Mouse (Mus musculus): ENCODE measurements around the gene Cfap61.

Cfap61 gene

DNA sequence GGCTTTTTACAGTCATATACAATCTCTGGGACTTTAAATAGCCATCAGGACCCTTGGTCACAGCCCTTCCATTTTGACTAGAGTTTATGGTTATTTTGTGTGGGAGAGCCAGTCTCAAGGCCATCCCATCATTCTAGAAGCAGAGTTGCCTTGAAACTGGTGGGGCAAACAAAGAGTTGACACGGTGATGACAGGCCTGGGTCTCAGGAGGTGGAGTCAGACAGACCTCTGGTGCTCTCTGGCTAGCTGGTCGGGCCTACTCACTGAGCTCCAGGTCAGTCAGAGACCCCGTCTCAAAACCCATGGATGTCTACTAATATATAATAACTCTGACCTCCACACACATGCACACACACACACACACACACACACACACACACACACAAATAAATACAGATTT lies 206.1 kb downstream of the Cfap61 start:
- DNase-seq (ENCODE audit: low read depth, low spot score), result no peak

GRCm38 (mm10) chr2:146147306-146147705 lies 212.7 kb downstream of the Cfap61 start:
- no peak for DNase-seq (ENCODE audit: low read depth, low spot score)

- DNase-seq (ENCODE audit: low read depth, low spot score), result no peak
These were observed 213.2 kb downstream of the Cfap61 start for GRCm38 (mm10) chr2:146147801-146148200.

GRCm38 (mm10) chr2:146149206-146149974 lies 214.8 kb downstream of the Cfap61 start:
- DNase-seq (ENCODE audit: low read depth, low spot score), result no peak

DNA sequence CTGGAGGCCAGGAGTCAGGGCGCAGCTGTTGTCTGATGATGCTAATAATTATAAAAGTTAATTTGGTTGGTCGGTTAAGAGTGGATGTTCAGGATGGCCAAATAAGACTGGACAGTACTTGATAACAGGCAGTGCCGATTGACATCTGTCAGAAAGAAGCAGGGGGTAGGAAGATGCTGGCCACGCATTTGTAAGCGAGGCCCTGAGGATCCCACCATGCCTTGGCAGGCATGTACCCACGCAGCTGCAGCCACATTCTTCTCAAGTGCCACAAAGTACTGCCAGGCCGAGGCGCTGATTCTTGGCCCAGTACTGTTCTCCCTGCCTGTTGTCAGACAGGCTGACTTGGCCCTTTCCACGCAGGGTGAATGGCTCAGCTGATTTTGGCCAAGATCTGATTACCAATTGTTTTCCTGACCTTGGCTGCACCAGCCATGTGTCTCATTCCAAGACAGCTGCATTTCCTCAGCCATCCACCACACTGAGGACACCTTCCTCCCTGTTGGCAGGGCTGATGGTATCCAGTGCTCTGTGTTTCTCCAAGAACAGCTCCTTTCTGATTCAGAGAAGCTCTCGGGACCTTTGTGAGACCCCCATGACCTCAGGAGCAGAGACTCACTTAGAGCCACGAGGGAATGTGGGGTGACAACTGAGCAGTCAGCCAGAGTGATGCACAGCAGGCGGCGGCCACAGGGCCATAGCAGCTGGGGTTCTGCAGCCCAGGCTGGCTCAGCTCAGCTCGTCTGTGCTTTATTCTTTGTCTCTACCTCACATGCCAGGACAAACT lies 233.6 kb downstream of the Cfap61 start:
- peak; percentile 14 for DNase-seq (ENCODE audit: low read depth, low spot score)

DNA sequence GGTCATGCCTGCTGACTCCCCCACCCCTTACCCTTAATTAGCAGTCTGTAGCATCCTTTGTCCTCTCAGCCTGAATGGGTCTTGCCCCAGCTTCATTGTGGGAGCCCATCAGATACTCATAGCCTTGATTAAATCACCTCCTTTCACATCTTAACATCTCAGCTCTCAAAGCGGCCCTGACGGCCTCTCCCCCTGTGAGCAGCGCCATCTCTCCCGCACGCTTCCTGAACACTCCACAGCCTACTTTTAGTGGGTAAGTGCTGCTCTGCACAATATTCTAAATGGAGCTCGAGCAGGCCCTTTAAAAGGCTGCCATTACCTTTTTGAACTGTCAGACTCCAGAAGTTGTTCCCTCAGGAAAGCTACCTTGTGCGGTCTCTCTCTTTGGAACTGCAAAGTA lies 234.9 kb downstream of the Cfap61 start:
- no peak for DNase-seq (ENCODE audit: low read depth, low spot score)

- DNase-seq (ENCODE audit: low read depth, low spot score), result no peak
These were observed 237.5 kb downstream of the Cfap61 start for GRCm38 (mm10) chr2:146172106-146172505.

DNA sequence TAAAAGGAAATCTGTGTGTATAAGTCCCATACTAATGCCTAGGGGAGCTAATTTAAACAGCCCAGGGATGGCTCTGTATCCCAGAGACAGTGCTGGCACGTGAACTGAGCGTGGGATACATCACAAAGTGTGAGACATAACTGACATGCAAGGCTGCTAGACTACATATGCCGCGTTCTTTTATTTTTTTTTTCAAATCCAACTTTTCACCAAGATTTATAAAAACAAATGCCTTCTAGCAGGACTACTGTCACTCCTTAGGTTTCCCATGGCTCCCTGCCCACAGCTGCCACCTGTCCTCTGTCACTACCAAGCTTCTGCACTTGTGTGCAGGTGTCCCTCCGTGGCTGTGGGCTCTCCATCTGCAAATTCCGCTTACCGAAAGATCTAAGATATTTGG lies 239.6 kb downstream of the Cfap61 start:
- DNase-seq (ENCODE audit: low read depth, low spot score), result no peak

DNA sequence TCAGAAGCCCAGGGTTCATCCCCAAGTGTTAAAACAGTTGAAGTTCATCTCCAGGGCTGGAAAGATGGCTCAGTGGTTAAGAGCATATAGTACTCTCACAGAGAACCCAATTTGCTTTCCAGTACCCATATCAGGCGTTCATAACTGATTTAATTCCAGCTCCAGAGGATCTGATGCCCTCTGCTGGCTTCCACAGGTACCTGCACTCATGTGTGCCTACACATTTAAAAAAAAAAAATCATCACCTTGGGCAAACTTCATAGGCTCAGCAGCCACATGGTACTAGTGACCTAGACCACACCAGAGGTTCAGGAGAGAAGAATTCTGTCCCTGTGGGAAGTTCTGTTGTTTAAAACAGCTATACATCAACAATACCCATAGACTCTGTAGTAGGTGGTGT lies 244.1 kb downstream of the Cfap61 start:
- no peak for DNase-seq (ENCODE audit: low read depth, low spot score)

DNA sequence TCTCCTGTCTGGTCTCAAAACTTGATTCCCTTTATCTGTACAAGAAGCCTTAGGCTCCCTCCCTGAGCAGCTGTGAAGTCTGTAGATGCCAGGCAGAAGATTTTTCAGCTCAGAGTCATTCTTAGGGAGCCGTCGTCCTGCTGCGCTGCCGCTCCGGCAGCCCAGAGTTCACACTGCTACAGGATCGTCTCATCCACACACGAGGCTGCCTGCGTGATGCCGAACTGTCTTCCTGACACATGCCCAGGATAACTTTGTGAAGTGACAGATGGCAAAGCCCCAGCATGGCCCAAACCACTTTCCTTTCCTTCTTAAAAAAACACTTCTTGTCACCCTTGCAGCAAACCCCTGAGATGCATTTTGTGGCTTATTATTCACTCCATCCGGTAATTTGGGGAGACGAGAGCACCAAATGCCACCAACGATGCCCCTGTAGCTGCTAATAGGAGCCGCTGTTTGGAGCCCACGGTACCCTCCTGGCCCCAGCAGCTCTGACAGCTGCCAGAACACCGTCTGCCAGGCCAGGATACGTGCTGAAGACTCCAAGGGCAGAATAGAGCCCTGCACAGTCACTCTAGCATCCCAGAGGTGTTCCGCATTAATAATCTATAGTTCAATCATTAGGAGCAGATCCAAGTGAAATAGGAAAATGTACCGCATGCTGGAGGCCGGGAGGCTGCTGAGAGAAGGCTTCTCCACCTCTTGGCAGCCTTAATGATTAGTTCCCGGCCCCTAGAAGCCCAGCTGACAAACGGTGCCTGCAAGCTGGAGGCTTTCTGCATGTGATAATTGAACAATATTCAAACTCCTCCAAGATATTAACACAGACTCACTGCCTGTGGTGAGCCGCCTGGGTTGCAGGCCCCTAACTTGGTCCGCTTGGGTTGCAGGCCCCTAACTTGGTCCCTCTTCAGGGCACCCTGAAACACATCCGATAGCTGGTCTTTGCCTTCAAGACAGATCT lies 249.5 kb downstream of the Cfap61 start:
- DNase-seq (ENCODE audit: low read depth, low spot score), result no peak

- no peak for DNase-seq (ENCODE audit: low read depth, low spot score)
These were observed 261.5 kb downstream of the Cfap61 start for GRCm38 (mm10) chr2:146196126-146196525.

- DNase-seq (ENCODE audit: low read depth, low spot score), result no peak
These were observed 263.4 kb downstream of the Cfap61 start for GRCm38 (mm10) chr2:146197947-146198346.

DNA sequence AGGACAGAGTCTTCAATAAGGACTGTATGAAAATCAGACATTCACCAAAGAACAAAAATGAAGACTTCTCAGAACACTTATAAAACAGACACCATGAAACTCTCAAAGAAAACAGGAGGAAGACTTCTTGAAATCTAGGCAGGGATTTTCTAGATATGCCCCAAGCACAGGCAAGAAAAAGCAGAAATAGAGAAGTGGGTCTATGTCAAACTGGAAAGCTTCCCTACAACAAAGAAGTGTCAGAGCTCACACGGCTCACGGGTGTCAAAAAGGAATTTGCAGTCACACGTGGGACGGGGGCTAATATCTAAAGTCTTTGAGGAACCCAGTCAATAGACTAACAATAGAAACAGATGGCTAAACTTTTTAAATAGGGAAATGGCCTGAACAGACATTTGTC lies 276.4 kb downstream of the Cfap61 start:
- DNase-seq (ENCODE audit: low read depth, low spot score), result no peak

GRCm38 (mm10) chr2:146214715-146215114 lies 280.1 kb downstream of the Cfap61 start:
- DNase-seq (ENCODE audit: low read depth, low spot score), result no peak

DNA sequence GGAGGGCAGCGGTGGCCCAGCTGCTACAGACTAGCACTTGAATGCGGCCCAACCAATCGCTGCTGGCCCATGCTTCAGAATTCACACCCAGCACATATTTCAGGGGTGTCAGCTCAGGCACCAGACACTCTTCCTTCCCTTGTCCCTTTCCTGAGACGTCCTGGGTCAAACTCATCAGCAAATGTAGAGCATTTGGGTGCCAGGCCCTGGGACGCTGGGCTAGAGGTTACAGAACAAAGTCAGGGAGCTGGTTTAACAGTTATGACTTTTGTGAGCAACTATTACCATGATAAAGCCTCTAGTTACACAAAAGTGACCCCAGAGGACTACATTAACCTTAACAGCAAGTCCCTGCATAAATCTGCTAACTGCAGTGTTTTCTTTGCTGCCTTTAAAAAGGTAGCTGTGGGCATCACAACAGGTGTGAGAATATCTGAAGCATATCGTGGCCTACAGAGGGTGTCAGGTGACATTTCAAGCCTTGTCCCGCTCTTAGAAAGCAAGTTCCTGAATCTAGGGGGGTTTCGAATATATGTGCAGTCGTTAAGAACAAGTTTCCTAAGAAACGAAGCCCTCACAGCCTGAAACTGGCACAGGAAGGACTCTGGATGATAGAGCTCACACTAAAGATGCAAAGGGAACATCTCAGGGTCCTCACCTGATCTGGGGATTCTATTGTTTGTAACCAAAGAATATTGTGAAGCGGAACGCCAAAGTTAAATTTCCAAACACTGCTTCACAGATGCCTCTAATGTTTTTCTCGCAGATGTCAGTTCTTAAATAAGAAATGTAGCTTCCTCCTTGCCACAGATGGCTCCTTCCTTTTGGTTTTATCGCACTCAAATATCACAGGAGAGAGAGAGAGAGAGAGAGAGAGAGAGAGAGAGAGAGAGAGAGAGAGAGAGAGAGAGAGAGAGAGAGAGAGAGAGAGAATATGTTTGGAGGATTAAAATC lies 281.8 kb downstream of the Cfap61 start:
- no peak for DNase-seq (ENCODE audit: low read depth, low spot score)

DNA sequence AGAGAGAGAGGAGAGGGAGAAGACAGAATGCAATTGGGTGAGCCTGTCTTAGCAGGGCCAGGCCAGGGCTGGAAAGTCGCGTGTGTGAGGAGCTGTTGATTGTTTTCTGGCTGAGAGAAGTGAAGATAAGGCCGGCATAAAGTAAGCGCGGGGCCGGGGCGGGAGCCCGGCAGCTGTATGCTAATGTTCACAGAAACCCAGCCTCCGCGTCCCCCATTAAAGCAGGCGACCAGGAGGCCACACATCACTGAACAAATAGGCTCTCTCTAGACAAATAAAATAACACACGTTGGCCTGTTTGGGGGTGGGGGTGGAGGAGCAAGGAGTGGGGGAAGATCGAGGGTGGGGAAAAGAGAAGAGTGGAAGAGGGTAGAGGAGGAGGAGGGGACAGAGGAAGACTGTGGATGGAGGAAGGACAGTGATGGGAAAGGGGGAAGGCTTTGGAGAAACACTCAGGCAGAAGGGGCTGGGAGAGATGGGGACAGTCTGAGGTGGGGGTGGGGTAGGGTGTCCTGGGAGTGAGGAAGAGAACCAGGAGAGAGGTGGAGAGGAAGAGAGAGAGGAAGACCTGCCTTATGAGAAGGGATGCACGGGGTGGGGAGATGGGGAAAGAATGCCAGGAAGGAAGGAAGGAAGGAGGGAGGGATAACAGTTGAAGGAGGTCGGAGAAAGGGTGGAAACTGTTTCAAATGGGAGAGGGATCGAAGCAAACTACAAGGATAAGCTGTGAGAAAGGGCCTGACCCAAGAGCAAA lies 282.8 kb downstream of the Cfap61 start:
- DNase-seq (ENCODE audit: low read depth, low spot score), result peak; percentile 68

DNA sequence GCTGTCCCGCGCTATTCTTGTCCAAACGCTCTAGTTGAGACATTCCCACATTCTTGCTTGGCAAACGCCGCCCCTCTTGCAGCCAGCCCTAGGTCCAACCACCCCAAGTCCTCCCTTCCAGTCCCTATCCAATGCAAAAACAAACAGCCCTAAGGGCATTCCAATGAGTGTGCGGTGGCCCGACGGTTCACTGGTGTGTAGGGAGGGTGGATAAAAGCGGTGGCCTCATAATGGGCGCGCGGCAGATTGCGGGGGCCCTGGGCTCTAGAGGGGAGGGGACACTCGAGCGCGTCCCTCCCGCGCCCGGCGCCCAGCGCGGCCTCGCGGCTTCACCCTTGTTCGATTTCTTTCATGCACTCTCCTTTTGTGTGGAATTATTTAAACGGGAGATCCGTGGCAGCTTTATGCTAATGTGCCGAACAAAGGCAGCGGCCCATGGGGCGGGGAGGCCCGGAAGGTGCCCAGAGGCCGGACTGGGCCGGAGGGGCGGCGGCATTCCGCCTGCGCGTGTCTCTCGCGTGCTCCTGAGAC lies 283.6 kb downstream of the Cfap61 start:
- peak; percentile 77 for DNase-seq (ENCODE audit: low read depth, low spot score)

DNA sequence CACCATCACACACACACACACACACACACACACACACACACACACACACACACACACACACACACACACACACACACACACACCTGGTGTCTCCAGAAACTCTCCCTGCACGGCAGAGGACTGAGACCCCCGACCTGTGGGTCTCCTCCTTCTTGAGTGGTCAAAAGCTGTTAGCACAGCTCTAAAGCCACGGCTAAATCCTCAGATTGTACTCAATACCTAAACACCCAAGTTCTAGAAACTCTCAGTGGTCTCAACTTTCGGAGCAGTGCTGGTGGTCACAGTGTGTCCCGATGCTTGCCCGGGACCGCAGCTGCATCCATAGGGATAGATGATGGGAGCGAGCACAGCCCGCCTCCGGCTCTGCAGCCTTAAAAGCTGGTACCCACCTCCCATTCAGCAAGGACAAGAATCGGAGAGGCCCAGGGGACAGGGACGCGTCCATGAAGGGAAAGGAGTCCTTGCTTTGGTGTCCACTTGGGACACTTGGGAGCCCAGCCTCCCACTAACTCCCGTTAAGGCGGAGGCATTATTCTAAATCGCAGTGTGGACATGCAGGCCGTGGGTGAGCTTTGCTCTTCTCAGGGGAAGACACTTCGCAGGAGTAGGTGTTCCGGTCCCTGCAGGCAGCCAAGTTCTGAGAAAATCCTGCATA lies 284.4 kb downstream of the Cfap61 start:
- DNase-seq (ENCODE audit: low read depth, low spot score), result no peak

DNA sequence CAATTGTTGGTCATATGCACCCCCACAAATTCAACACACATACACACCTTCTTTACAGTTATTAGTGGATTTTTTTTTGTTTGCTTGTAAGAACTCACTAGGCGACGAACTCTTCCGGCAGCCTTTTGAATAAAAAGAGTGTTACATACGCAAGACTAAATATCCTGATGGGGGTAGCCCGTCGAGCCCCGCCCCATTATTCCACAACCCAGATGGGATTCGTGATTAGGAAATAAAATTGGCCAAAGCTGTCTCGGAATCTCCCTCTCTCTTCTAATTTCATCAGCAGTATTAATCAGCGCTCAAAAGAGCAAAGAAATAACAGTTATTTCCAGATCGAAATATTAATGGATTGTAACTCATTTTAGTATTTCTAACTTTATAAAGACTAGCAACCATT lies 285.2 kb downstream of the Cfap61 start:
- DNase-seq (ENCODE audit: low read depth, low spot score), result no peak

All from mesoderm, embryonic 11.5 days (tissue).